Mouse (Mus musculus) WW6 (cell line): ENCODE results near the gene Gm9837.
"Not testable (repeated sequence)": the region's sequence is repeated elsewhere in the genome, so short reads cannot be mapped to it uniquely, and the experiment has no call there.

ENCODE experiments used
- DNase-seq: peaks from one replicate; pipeline ENCODE4 v3.0.0-alpha.2; 2013; ENCODE audit warnings: low read depth, low spot score

Gm9837 gene

GRCm38 (mm10) chr11:53456474-53457371 is 13.6 kb downstream of the Gm9837 start, which contains the start of the genes Gm10447 and Shroom1:
Gene Gm10447 (minus strand): TSS chr11:53457110.
Gene Shroom1 (plus strand): TSS chr11:53457205.
- no peak for DNase-seq

- no peak for DNase-seq
Observed at GRCm38 (mm10) chr11:53453031-53453430, 17.2 kb downstream of the Gm9837 start.

- DNase-seq = no peak
Observed at GRCm38 (mm10) chr11:53452396-53452795, 17.9 kb downstream of the Gm9837 start.

DNA sequence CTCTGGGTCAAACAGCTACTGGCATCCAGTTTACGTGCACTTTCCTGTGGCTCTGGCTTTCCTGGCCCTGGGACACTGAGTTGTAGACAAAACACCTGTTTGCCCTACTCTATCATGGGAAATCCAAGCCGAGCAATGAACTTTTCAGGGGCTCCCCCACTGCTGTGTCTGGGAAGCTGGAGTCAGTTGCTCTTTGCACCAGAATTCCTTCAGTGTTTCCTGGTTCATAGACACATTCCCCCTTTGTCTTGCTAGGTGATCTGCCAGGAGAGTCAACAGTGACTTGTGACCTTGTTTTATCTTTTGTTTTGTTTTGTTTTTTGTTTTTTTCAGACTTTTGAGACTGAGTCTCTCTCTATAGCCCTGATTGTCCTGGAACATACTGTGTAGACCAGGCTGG is 18.9 kb downstream of the Gm9837 start:
- no peak for DNase-seq

DNA sequence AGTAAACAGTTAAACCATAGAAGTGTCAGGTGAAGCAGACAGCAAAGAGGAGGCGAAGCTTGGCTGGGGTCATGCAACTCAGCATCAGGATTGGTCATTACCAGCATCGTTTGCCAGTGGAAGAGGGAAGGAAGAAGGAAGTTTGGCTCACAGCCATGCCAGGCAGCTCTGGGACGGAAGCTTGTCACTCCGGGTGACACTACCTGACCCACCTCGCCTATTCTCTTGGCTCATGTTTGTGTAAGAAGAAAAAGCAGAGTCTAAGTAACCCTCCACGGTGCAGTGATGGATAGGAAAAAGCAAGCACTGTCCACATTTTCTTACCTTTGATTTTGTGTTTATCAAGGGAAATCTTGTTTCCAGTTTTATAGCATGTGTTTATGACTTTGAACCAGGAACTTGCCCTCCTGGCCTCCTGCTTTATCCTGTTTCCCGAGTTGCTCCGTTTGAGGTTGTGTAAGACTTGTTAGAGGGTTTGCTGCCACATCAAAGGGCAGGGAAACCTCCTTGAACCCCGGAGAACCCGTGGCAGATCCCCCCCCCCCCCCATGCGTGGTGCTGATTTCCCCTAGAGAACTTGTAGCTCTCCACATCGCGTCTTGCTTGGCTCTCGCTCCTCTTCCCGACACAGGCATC is 20.1 kb downstream of the Gm9837 start:
- no peak for DNase-seq

- DNase-seq = no peak
Observed at GRCm38 (mm10) chr11:53448529-53448928, 21.8 kb downstream of the Gm9837 start.

GRCm38 (mm10) chr11:53447996-53448395 is 22.3 kb downstream of the Gm9837 start:
- no peak for DNase-seq

DNA sequence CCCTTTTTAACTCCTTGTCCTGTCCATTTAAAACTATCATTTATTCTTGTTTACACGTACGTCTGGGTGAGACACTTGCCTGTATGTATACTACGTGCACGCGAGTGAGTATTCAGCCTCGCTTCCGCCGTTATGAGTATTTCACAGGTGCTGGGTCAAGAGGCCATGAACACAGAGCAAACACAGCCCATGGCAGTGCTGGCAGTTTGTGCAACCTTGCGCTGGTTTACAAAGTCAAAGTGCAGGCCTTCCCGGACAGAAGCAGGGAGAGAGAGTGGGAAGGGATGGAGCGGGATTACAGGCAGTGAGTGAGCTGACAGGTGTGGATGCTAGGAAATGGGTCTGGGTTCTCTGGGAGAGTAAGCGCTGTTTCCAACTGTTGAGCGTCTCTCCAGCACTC is 24.1 kb downstream of the Gm9837 start:
- DNase-seq = no peak

GRCm38 (mm10) chr11:53445562-53445961 is 24.7 kb downstream of the Gm9837 start:
- DNase-seq = no peak

GRCm38 (mm10) chr11:53443861-53444260 is 26.4 kb downstream of the Gm9837 start:
- DNase-seq = no peak

- no peak for DNase-seq
Observed at GRCm38 (mm10) chr11:53441921-53442320, 28.4 kb downstream of the Gm9837 start.

GRCm38 (mm10) chr11:53436338-53436737 is 33.9 kb downstream of the Gm9837 start:
- no peak for DNase-seq

DNA sequence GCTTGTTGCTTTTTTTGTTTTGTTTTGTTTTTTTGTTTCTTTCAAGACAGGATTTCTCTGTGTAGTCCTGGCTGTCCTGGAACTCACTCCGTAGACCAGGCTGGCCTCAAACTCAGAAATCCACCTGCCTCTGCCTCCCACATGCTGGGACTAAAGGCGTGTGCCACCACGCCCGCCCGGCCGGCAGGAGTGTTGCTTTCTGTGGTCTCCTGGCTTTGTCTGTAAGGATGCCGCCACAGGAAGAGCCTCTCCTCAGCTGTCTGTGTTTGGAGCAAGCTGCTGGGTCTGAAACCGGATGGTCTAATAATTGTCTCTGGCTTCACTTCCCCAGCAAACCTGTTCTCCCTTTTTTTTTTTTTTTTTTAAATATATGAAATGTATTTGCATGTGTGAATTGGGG is 34.8 kb downstream of the Gm9837 start:
- no peak for DNase-seq

GRCm38 (mm10) chr11:53433057-53433456 is 37.2 kb downstream of the Gm9837 start:
- no peak for DNase-seq

GRCm38 (mm10) chr11:53431347-53432056 is 38.8 kb downstream of the Gm9837 start:
- no peak for DNase-seq

DNA sequence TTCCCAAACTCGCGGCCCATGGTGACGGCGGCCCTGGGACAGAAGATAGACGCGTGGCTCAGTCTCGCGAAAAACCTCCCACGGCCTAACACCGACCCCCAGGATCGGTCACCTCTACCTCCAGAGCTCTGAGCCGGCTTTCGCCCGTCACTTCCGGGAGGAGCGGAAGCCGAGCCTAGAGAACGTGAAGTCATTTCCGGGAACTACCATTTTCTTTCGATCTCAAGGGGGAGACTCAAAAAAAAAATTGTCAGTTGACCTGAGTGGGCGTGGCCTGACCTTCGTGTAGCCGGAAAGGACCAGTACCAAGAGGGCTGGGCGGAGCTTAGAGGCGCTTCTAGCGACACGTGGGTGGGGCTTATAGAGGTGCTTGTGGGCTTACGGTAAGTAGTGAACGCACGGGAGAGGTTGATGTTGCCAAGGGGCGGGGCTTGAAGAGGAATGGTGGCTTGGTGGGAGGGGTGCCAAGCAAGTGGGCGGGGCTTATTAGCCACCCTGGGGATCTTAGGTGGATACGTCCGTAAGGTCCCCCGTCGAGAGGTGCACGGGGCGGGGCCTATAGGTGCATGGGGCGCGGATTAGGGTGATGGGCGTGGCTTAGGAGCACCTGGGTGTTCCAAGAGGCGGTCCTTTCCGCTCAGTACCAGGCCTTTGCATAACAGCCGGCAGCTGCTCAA is 39.5 kb downstream of the Gm9837 start, which contains the start of the genes Uqcrq and Gdf9:
Gene Uqcrq (minus strand): TSS at position 162 of the 677 bp plus-strand sequence.
Gene Gdf9 (plus strand): TSS at position 354 of the 677 bp plus-strand sequence.
- peak; percentile 100 for DNase-seq

GRCm38 (mm10) chr11:53430300-53430669 is 40.0 kb downstream of the Gm9837 start:
- DNase-seq = no peak

GRCm38 (mm10) chr11:53429182-53429581 is 41.1 kb downstream of the Gm9837 start:
- DNase-seq = no peak

- no peak for DNase-seq
Observed at GRCm38 (mm10) chr11:53428716-53429057, 41.6 kb downstream of the Gm9837 start.

- DNase-seq = no peak
Observed at GRCm38 (mm10) chr11:53427993-53428715, 42.1 kb downstream of the Gm9837 start.

DNA sequence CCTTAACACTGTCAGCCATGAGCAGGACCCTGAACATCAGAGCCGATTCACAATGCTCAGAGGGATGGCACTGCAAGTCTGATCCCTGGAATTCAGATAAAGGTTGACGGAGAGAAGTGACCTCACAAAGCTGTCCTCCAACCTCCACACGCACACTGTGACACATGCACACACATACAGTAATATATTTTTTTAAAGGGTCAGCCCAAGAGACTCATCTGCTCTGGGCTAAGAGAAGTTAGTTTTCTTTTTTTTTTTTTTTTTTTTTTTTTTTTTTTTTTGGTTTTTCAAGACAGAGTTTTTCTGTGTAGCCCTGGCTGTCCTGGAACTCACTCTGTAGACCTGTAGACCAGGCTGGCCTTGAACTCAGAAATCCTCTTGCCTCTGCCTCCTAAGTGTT is 43.4 kb downstream of the Gm9837 start:
- DNase-seq = not testable (repeated sequence)
